Mouse (Mus musculus) stomach, postnatal 0 days (tissue): ENCODE measurements around the gene Onecut3.

ENCODE experiments used
- CTCF ChIP-seq: IDR thresholded peaks from 2 replicates; pipeline ENCODE4 v1.5.1; 2016; ENCODE audit warnings: antibody characterized with exemption, low read depth, mild to moderate bottlenecking, moderate library complexity
- EP300 ChIP-seq: optimal IDR thresholded peaks from 2 replicates; pipeline ENCODE3; 2016; ENCODE audit warnings: antibody characterized with exemption

GRCm38 (mm10) chr10:80460324-80460723 lies 34.3 kb upstream of the Onecut3 start:
- TF ChIP-seq CTCF (no peak), EP300 (no peak)
